Mouse (Mus musculus) cortical plate, adult 2 months (tissue): Measurements from ENCODE around the gene a.

Experiments
- CTCF ChIP-seq: fragments of 200-500 bp; IDR thresholded peaks from 2 replicates; pipeline ENCODE4 v1.5.1; 2011; ENCODE audit warnings: mild to moderate bottlenecking, control low read depth, low read length; ENCODE audit not compliant: insufficient read depth; ENCODE audit errors: extremely low read depth
- POLR2A ChIP-seq: fragments of 200-500 bp; IDR thresholded peaks from 2 replicates; pipeline ENCODE4 v1.6.1; 2011; ENCODE audit warnings: mild to moderate bottlenecking, low read length, control low read depth; ENCODE audit not compliant: insufficient read depth; ENCODE audit errors: extremely low read depth

- TF ChIP-seq POLR2A, result no peak
- no peak for TF ChIP-seq CTCF
Measured at GRCm38 (mm10) chr2:154807689-154808088, 16.5 kb downstream of the a start.
